Mouse (Mus musculus) lung, embryonic 16.5 days (tissue): ENCODE measurements at regions not wholly inside any gene's neighbourhood (a gene's known extent, or its start where the extent isn't known, plus 50 kb on each side); places are given as distances from the start of the nearest gene placed in this dataset.
"Not testable (repeated sequence)": the region's sequence is repeated elsewhere in the genome, so short reads cannot be mapped to it uniquely, and the experiment has no call there.

Experiments used
- ATAC-seq: fragments of 200-750 bp; cut with Nextera tagmentation; 2 replicates; pipeline ENCODE4 v1.8.0; 2017; ENCODE audit warnings: low read depth, mild to moderate bottlenecking, moderate library complexity
- H3K27ac ChIP-seq: fragments of 300-500 bp; sonication (generic); 2 replicates; pipeline ENCODE4 v1.5.1; 2014; ENCODE audit warnings: mild to moderate bottlenecking, control low read depth, low read length
- H3K27me3 ChIP-seq: fragments of 300-500 bp; sonication (generic); 2 replicates; pipeline ENCODE4 v1.6.1; 2014; ENCODE audit warnings: low read depth, low read length, mixed read lengths; ENCODE audit not compliant: control insufficient read depth, insufficient read depth
- H3K36me3 ChIP-seq: fragments of 300-500 bp; sonication (generic); 2 replicates; pipeline ENCODE4 v1.6.1; 2014; ENCODE audit warnings: low read length; ENCODE audit not compliant: control insufficient read depth, insufficient read depth
- H3K4me1 ChIP-seq: fragments of 300-500 bp; sonication (generic); replicated peaks from 2 replicates; pipeline ENCODE4 v1.6.1; 2014; ENCODE audit warnings: low read length, mixed read lengths; ENCODE audit not compliant: control insufficient read depth, insufficient read depth
- H3K4me2 ChIP-seq: fragments of 300-500 bp; sonication (generic); 2 replicates; pipeline ENCODE4 v1.6.1; 2014; ENCODE audit warnings: low read depth, low read length, control low read depth
- H3K4me3 ChIP-seq: fragments of 300-500 bp; sonication (generic); 2 replicates; pipeline ENCODE4 v1.5.1; 2014; ENCODE audit warnings: mild to moderate bottlenecking, low read length, control low read depth
- H3K9ac ChIP-seq: fragments of 300-500 bp; sonication (generic); 2 replicates; pipeline ENCODE4 v1.6.1; 2014; ENCODE audit warnings: low read length, control low read depth
- H3K9me3 ChIP-seq: fragments of 300-500 bp; sonication (generic); 2 replicates; pipeline ENCODE4 v1.6.1; 2016; ENCODE audit warnings: low read length; ENCODE audit not compliant: control insufficient read depth
- WGBS: fragments of 180-500 bp; shearing (Covaris S2); extraction: QIAGEN DNeasy Blood & Tissue Kit; methylation state at CpG from one replicate; pipeline ENCODE4 v1.1.7; 2014; 5-methylcytosine and 5-hydroxymethylcytosine counted together

GRCm38 (mm10) chr12:8093437-8093836 lies 114.5 kb upstream of the Ldah start:
- H3K9ac ChIP-seq: no peak overlapping the region
- 0 out of 2 replicates have a peak, but pooled peaks cover 2% of the 10 kb centered on the region for H3K4me1 ChIP-seq
- H3K4me3 ChIP-seq: no peak overlapping the region
- no peak overlapping the region for H3K27ac ChIP-seq
- no peaks in the 10 kb centered on the region for H3K27me3 ChIP-seq
- no peaks in the 10 kb centered on the region for H3K9me3 ChIP-seq
- WGBS: 89% methylated on average over 1 of the region's 1 CpGs
- H3K4me2 ChIP-seq: no peak overlapping the region
- no peaks in the 10 kb centered on the region for H3K36me3 ChIP-seq
- no peak for ATAC-seq

GRCm38 (mm10) chr12:8095946-8096345 lies 112.0 kb upstream of the Ldah start:
- WGBS: 53% methylated on average over 2 of the region's 2 CpGs
- no peak for ATAC-seq

GRCm38 (mm10) chr12:8098395-8098794 lies 109.5 kb upstream of the Ldah start:
- not testable (repeated sequence) for H3K27me3 ChIP-seq, H3K4me3 ChIP-seq, H3K9ac ChIP-seq, H3K4me2 ChIP-seq, ATAC-seq, H3K27ac ChIP-seq, H3K36me3 ChIP-seq, H3K9me3 ChIP-seq, H3K4me1 ChIP-seq
- 67% methylated on average over 2 of the region's 2 CpGs for WGBS

More at GRCm38 (mm10) chr12:8095946-8096345, 112.0 kb upstream of the Ldah start:
- Histone ChIP-seq H3K27me3 (no peaks in the 10 kb centered on the region), H3K36me3 (no peaks in the 10 kb centered on the region), H3K27ac (no peak overlapping the region), H3K9me3 (no peaks in the 10 kb centered on the region), H3K4me3 (no peak overlapping the region), H3K9ac (no peak overlapping the region), H3K4me1 (0 out of 2 replicates have a peak, but pooled peaks cover 5% of the 10 kb centered on the region), H3K4me2 (no peak overlapping the region)

- WGBS: 56% methylated on average over 2 of the region's 2 CpGs
- no peaks in the 10 kb centered on the region for H3K9me3 ChIP-seq
- H3K27ac ChIP-seq: no peak overlapping the region
- 0 out of 2 replicates have a peak, but pooled peaks cover 5% of the 10 kb centered on the region for H3K4me1 ChIP-seq
- H3K36me3 ChIP-seq: no peaks in the 10 kb centered on the region
- H3K9ac ChIP-seq: no peak overlapping the region
- H3K4me3 ChIP-seq: no peak overlapping the region
- H3K4me2 ChIP-seq: no peak overlapping the region
- H3K27me3 ChIP-seq: no peaks in the 10 kb centered on the region
- peak; percentile 90 for ATAC-seq
Observed at GRCm38 (mm10) chr12:8099114-8099513, 108.8 kb upstream of the Ldah start.

GRCm38 (mm10) chr12:8099821-8100220 lies 108.1 kb upstream of the Ldah start:
- 0 out of 2 replicates have a peak, but pooled peaks cover 5% of the 10 kb centered on the region for H3K4me1 ChIP-seq
- H3K27me3 ChIP-seq: no peaks in the 10 kb centered on the region
- H3K4me3 ChIP-seq: no peak overlapping the region
- 32% methylated on average over 2 of the region's 2 CpGs for WGBS
- peak; percentile 38; the same call in 1 of the 2 replicates for ATAC-seq
- H3K9me3 ChIP-seq: no peaks in the 10 kb centered on the region
- no peak overlapping the region for H3K9ac ChIP-seq
- no peaks in the 10 kb centered on the region for H3K36me3 ChIP-seq
- H3K27ac ChIP-seq: no peak overlapping the region
- no peak overlapping the region for H3K4me2 ChIP-seq

GRCm38 (mm10) chr12:8101837-8102236 lies 106.1 kb upstream of the Ldah start:
- no peak overlapping the region for H3K27ac ChIP-seq
- H3K4me2 ChIP-seq: no peak overlapping the region
- H3K27me3 ChIP-seq: no peaks in the 10 kb centered on the region
- 58% methylated on average over 8 of the region's 8 CpGs for WGBS
- H3K9ac ChIP-seq: no peak overlapping the region
- no peaks in the 10 kb centered on the region for H3K9me3 ChIP-seq
- no peaks in the 10 kb centered on the region for H3K36me3 ChIP-seq
- no peak overlapping the region for H3K4me3 ChIP-seq
- no peak for ATAC-seq
- H3K4me1 ChIP-seq: 0 out of 2 replicates have a peak, but pooled peaks cover 5% of the 10 kb centered on the region

GRCm38 (mm10) chr12:8103259-8103658 lies 104.6 kb upstream of the Ldah start:
- 0 out of 2 replicates have a peak, but pooled peaks cover 7% of the 10 kb centered on the region for H3K4me1 ChIP-seq
- H3K9ac ChIP-seq: no peak overlapping the region
- H3K9me3 ChIP-seq: no peaks in the 10 kb centered on the region
- ATAC-seq: no peak
- H3K4me3 ChIP-seq: no peak overlapping the region
- no peaks in the 10 kb centered on the region for H3K27me3 ChIP-seq
- no peak overlapping the region for H3K27ac ChIP-seq
- no peak overlapping the region for H3K4me2 ChIP-seq
- no peaks in the 10 kb centered on the region for H3K36me3 ChIP-seq
- WGBS: 83% methylated on average over 9 of the region's 9 CpGs

GRCm38 (mm10) chr12:8107137-8107536 lies 100.8 kb upstream of the Ldah start:
- Histone ChIP-seq H3K27me3 (no peaks in the 10 kb centered on the region), H3K4me1 (peaks cover 2% of the 10 kb centered on the region; the same call in 1 of the 2 replicates), H3K27ac (no peak overlapping the region), H3K36me3 (no peaks in the 10 kb centered on the region), H3K9me3 (no peaks in the 10 kb centered on the region), H3K4me3 (no peak overlapping the region), H3K9ac (no peak overlapping the region), H3K4me2 (no peak overlapping the region)
- WGBS: 9% methylated on average over 4 of the region's 4 CpGs
- peak; percentile 78 for ATAC-seq

- no peak overlapping the region for H3K4me3 ChIP-seq
- no peak overlapping the region for H3K27ac ChIP-seq
- no peak for ATAC-seq
- 65% methylated on average over 5 of the region's 5 CpGs for WGBS
- no peaks in the 10 kb centered on the region for H3K27me3 ChIP-seq
- H3K36me3 ChIP-seq: no peaks in the 10 kb centered on the region
- H3K4me1 ChIP-seq: peaks cover 2% of the 10 kb centered on the region; the same call in 1 of the 2 replicates
- H3K9me3 ChIP-seq: no peaks in the 10 kb centered on the region
- no peak overlapping the region for H3K4me2 ChIP-seq
- no peak overlapping the region for H3K9ac ChIP-seq
Observed at GRCm38 (mm10) chr12:8109203-8109770, 98.6 kb upstream of the Ldah start.
